In genomic region chr10:92837572-92837971, GRCm38 (mm10) we compare ENCODE assay signal across 14 mouse cellular contexts.
A peak's percentile ranks its signal among the peaks of the same experiment; 100 is the strongest.
DNase-seq lines count a peak whose midpoint lies in the region; ATAC-seq lines count a peak whose summit lies in the region.
"Had no signal": no experiment of that assay in that cellular context is flagged by ENCODE, and none has a peak within 500 bp of the region (broad histone marks: within the 10 kb centered on the region; RNA-seq: fewer than 3 reads in every experiment).

No protein-coding gene starts in this region.

- no peaks in the 10 kb centered on the region for H3K4me1 ChIP-seq in hindbrain, embryonic 12.5 days
- no peaks in the 10 kb centered on the region for H3K4me1 ChIP-seq in neural tube, embryonic 12.5 days
- H3K4me1 ChIP-seq: embryonic facial prominence, embryonic 13.5 days; heart, embryonic 13.5 days; liver, embryonic 12.5 days; megakaryocyte, embryonic 14.5 days had no signal

- peak; percentile 79 for ATAC-seq in hindbrain, embryonic 12.5 days (ENCODE audit: low FRiP score)
- ATAC-seq in neural tube, embryonic 12.5 days (ENCODE audit: low FRiP score, low read depth): peak; percentile 58; the same call in 1 of the 2 replicates
- ATAC-seq in inflammation-experienced regulatory T-cells, adult 6 months: no peak
- ATAC-seq: liver, embryonic 12.5 days had no signal

- no peak overlapping the region for H3K27ac ChIP-seq in hindbrain, embryonic 12.5 days
- H3K27ac ChIP-seq in neural tube, embryonic 12.5 days: no peak overlapping the region
- H3K27ac ChIP-seq: embryonic facial prominence, embryonic 13.5 days; heart, embryonic 13.5 days; liver, embryonic 12.5 days had no signal

- no peak overlapping the region for H3K4me3 ChIP-seq in hindbrain, embryonic 12.5 days
- no peak overlapping the region for H3K4me3 ChIP-seq in neural tube, embryonic 12.5 days
- H3K4me3 ChIP-seq: embryonic facial prominence, embryonic 13.5 days; heart, embryonic 13.5 days; liver, embryonic 12.5 days; megakaryocyte, embryonic 14.5 days had no signal

- no peaks in the 10 kb centered on the region for H3K36me3 ChIP-seq in hindbrain, embryonic 12.5 days
- no peaks in the 10 kb centered on the region for H3K36me3 ChIP-seq in neural tube, embryonic 12.5 days
- H3K36me3 ChIP-seq: embryonic facial prominence, embryonic 13.5 days; heart, embryonic 13.5 days; liver, embryonic 12.5 days had no signal

- no peak overlapping the region for H3K4me2 ChIP-seq in hindbrain, embryonic 12.5 days (replicated peaks)
- H3K4me2 ChIP-seq in neural tube, embryonic 12.5 days (replicated peaks): no peak overlapping the region
- H3K4me2 ChIP-seq: embryonic facial prominence, embryonic 13.5 days; heart, embryonic 13.5 days; liver, embryonic 12.5 days had no signal

- whole genome bisulfite sequencing in hindbrain, embryonic 12.5 days: 39% methylated on average over 5 of the region's 5 CpGs
- 36% methylated on average over 5 of the region's 5 CpGs for WGBS in neural tube, embryonic 12.5 days

- H3K27me3 ChIP-seq in hindbrain, embryonic 12.5 days: no peaks in the 10 kb centered on the region
- H3K27me3 ChIP-seq in neural tube, embryonic 12.5 days (replicated peaks): no peaks in the 10 kb centered on the region
- H3K27me3 ChIP-seq: embryonic facial prominence, embryonic 13.5 days; heart, embryonic 13.5 days; liver, embryonic 12.5 days; megakaryocyte, embryonic 14.5 days had no signal

- no peaks in the 10 kb centered on the region for H3K9me3 ChIP-seq in hindbrain, embryonic 12.5 days (replicated peaks)
- no peaks in the 10 kb centered on the region for H3K9me3 ChIP-seq in neural tube, embryonic 12.5 days
- H3K9me3 ChIP-seq: embryonic facial prominence, embryonic 13.5 days; heart, embryonic 13.5 days; liver, embryonic 12.5 days; megakaryocyte, embryonic 14.5 days had no signal

- no peak overlapping the region for H3K9ac ChIP-seq in hindbrain, embryonic 12.5 days
- H3K9ac ChIP-seq in neural tube, embryonic 12.5 days: no peak overlapping the region
- H3K9ac ChIP-seq: embryonic facial prominence, embryonic 13.5 days; heart, embryonic 13.5 days; liver, embryonic 12.5 days had no signal

- DNase-seq in layer of hippocampus, postnatal 14 days (ENCODE audit: low spot score in 2 of 2): peak; percentile 6 to 44
- DNase-seq in layer of hippocampus, adult 18-20 months (ENCODE audit: low spot score in 2 of 2): no peak
- peak; percentile 6 to 14 for DNase-seq in cerebellum, postnatal 36 days
- DNase-seq in lung, postnatal 4 days: no peak
- no peak for DNase-seq in T-cell, adult 2 months (ENCODE audit: low spot score)
- DNase-seq: kidney, adult 2 months; thymus, postnatal 36 days had no signal

Comparison
In these comparisons a context has a peak if more than half of its experiments do, and no peak if none do; other contexts are left out.
1. DNase-seq: peak in layer of hippocampus, postnatal 14 days (2 of 2) and cerebellum, postnatal 36 days (2 of 2); none in layer of hippocampus, adult 18-20 months (0 of 2), lung, postnatal 4 days (0 of 2) and T-cell, adult 2 months (single experiment).